Mouse (Mus musculus): ENCODE results near the gene Ccdc183.

- TF ChIP-seq CTCF (IDR thresholded peaks at IDR 0.05; ENCODE audit: extremely low read depth, insufficient read depth, low read length) (peak; percentile 52), POLR2A (IDR thresholded peaks at IDR 0.05; ENCODE audit: extremely low read depth, insufficient read depth, low read length) (no peak)
Observed at GRCm38 (mm10) chr2:25591863-25592262, 25.6 kb downstream of the Ccdc183 start.
